Mouse (Mus musculus) right cerebral cortex, adult 2 months (tissue): ENCODE data around the gene Golga2.
A peak's percentile ranks its signal among the peaks of the same experiment; 100 is the strongest.
"Not testable (repeated sequence)": the region's sequence is repeated elsewhere in the genome, so short reads cannot be mapped to it uniquely, and the experiment has no call there.

Experiments
- DNase-seq, 2 experiments: peaks; one replicate each; pipeline ENCODE4 v3.0.0; 2021 to 2022; ENCODE audit warnings: low spot score in 2 of 2

Golga2 gene

DNA sequence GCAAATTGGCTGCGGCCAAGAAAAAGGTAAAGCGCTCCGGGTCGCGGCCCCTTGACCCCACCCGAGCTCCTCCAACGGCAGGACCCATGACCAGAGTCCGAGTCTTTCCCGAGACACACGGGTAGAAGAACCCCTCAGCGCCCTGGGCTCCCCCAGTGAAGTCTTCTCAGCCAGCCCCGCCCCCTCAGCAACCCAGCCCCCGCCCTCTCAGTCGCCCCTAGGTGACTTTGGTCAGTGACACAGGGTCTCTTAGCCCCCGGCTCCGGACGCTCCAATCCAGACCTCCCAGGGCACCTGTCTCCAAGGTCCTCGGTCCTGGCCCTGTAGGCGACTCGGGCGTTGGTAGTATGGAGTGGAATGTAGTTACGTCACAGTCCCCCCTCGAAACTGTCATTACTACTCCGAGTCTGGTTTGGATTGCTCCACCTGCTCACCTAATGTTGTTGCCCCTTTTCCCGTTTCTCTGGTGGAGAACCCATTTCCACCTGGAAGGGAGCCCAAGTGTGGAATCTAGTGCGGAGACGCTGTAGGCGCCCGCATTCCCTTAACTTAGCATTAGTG, 1.3 kb downstream of the Golga2 start:
- DNase-seq: no peak

- no peak for DNase-seq
Measured at GRCm38 (mm10) chr2:32289578-32289977, 2.4 kb downstream of the Golga2 start.

- DNase-seq: no peak
Measured at GRCm38 (mm10) chr2:32294348-32294747, 7.2 kb downstream of the Golga2 start.

GRCm38 (mm10) chr2:32295285-32295684, 8.1 kb downstream of the Golga2 start:
- no peak for DNase-seq

DNA sequence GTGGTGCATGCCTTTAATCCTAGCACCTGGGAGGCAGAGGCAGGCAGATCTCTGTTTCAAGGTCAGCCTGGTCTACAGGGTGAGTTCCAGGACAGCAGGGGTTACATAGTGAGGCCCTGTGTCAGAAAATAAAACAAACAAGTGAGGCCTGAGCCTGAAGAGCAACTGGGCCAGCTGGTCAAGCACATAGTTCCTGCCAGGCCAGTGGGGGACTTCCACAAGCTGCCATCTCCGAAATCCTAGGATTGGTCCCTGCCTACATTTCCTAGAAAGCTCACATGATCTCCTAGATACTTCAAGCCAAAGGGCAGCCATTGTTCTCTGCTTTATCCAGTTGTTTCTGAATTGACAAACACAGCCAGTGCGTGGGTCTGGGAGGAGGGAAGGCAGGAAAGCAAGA, 8.7 kb downstream of the Golga2 start:
- not testable (repeated sequence) for DNase-seq

DNA sequence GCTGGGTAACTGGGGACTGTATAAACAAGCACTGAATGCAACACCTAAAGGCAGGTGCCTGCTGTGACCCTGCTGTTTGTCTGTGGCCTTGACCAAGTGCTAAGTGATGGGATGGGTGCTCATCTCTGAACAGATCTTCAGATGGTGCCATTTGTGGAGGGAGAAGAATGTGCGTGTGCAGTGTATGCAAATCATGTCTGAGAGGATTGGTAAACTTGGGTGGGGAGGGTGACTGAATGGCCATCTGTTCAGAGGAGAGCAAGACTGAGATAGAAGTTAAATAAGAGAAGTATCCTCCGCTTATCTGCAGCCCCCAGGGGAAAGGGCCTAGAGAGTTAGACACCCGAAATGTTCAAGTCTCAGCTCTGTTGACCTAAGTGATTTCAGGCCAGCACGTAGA, 12.3 kb downstream of the Golga2 start:
- DNase-seq: no peak

DNA sequence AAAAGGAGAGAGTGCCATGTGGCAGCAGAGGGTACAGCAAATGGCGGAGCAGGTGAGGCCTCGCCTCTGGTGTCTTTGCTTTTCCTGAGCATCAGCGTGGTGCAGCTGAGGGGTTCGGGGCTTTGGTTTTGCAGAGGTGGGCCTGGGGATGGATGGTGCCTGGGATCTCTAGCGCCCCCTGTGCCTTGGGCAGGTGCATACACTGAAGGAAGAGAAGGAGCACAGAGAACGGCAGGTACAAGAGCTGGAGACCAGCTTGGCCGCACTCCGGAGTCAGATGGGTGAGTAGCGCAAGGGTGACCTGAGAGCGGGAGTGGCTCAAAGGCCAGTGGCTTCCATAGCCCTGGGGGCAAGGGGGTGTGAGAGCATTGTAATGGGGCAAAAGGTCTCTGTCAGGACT, 15.8 kb downstream of the Golga2 start:
- no peak for DNase-seq

DNA sequence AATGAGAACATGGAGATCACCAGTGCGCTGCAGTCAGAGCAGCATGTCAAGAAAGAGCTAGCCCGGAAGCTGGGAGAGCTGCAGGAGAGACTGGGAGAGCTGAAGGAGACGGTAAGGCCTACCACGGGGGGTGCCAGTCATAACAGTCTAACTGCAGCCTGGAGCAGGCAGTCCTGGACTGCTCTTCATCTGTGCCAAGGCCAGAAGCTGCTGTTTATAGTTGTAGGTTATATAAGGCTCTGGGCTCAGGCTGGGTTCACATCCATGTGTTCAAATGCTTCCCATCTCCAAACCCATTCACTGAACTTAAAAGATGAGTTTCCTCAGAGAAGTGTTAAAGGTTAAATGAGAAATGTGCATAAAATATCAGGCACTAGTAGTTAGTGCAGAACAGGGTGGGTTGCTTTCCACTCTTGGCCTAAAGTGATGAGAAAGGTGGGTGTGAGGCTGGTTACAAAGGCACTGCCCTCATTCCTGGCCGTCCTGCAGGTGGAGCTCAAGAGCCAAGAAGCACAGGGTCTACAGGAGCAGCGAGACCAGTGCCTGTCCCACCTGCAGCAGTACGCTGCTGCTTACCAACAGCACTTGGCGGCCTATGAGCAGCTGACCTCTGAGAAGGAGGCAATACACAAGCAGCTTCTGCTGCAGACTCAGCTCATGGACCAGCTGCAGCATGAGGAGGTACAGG, 17.1 kb downstream of the Golga2 start:
- peak in 1 of 2 experiments; percentile 76 for DNase-seq

GRCm38 (mm10) chr2:32305668-32306067, 18.5 kb downstream of the Golga2 start:
- no peak for DNase-seq

GRCm38 (mm10) chr2:32306176-32306575, 19.0 kb downstream of the Golga2 start:
- DNase-seq: no peak

- no peak for DNase-seq
Measured at GRCm38 (mm10) chr2:32307247-32307798, 20.1 kb downstream of the Golga2 start.

DNA sequence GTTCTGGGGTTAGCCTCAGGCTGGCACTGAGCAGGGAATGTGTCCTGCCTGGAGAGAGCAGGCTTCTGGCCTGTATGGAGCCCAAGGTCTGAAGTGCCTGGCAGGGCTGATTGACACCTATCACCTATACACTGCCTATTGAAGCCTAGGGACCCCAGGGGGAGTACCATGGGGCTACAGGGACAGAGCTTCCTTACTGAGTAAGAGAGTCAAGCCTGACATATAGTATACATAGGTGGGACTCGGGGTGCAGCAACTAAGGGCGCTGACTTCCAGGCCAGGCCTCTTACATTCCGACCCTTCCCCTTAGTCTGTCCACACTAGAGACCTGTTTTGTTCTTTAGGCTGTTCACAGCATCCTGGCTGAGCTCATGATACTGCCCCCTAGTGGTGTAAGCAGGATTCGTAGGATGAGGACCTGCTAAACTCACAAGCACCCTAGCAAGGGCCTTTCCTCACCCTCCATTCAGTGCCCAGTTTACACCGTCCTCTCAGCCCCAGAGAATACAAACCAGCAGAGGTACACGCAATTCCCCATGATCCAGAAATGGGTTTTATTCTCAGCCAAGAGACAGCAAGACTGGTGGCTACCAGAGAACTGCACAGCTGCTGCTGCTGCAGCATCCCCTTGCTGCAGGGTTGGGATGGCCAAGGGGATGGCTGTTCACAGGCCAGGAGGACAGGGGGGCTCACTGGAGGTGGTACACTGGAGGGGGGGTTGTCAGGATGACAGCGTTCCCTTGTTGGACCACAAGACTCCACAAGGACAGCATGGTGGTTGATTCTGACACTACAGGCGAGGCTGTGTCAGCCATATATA, 21.0 kb downstream of the Golga2 start:
- peak; percentile 79 to 83 for DNase-seq

DNA sequence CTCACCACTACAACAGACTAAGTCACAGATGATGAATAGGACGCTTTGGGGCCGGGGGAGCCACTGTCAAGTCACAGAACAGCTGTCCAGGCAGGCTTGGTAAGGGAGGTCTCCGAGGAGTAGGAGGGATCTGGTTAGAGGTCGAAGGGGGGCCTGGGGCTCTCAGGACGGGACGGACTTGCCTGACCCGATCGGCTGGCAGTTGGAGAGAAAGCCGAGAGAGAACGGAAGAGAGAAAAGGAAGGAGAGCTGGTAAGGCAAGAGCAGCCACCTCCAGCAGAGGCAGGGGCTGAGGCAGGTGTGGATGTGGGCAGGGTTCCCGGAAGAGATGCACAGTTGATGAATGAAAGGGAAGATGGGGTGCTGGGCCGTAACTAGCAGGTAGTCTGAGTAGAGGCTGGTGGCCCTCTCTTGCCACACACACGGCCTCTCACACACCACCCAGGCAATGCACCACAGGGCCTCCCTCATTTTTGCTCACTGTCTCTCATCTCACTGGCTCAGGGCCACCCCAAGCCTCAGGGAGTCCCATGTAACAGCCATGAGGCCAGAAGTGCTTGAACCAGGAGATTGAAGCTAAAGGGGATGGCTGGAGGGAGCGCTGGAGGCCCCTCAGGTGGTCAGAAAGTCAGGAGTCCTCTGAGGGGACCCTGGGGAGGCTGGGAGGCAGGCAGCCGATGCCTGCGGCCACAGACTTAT, 21.8 kb downstream of the Golga2 start:
- no peak for DNase-seq

GRCm38 (mm10) chr2:32310096-32310845, 23.1 kb downstream of the Golga2 start:
- no peak for DNase-seq

DNA sequence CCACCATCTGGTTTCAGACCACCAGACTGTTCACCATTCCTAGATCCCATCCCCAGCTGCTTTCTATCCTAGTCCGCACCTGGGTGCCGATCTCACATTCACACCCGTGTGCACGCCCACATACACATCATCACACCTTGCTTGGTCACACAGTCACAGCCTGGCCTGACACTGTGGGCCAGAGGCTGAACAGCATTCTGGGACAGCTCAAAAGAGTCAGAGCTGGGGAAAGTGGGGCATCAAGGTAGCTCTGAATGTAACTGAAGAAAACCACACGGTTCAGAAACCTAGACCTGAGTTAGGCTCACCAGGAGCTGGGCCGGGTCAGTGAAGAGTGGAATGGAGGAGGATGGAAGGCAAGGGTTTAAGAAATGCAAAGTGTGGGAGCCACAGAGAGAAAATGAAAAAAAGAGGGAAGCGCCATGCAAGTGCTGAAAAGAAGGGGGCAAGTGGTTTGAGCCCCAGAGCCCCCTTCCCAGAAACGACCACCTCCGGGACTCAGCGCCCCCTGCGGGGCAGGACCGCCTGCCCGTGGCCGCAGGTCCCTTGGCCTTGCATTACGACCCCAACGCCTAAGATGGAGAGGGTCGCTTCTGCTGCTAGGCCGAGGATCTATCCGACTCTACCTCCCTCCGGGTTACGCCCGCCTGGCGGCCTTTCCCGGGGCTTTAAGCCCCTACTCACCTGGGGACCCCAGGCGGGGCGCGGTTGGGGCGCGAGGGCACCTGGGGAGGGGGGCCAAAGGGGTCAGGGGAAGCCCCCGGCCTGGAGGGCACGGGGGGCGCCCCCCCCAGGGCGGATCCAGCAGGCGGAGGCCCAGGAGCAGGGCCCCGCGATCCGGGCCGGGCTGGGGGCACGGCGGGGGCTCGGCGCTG, 24.5 kb downstream of the Golga2 start:
- DNase-seq: no peak

DNA sequence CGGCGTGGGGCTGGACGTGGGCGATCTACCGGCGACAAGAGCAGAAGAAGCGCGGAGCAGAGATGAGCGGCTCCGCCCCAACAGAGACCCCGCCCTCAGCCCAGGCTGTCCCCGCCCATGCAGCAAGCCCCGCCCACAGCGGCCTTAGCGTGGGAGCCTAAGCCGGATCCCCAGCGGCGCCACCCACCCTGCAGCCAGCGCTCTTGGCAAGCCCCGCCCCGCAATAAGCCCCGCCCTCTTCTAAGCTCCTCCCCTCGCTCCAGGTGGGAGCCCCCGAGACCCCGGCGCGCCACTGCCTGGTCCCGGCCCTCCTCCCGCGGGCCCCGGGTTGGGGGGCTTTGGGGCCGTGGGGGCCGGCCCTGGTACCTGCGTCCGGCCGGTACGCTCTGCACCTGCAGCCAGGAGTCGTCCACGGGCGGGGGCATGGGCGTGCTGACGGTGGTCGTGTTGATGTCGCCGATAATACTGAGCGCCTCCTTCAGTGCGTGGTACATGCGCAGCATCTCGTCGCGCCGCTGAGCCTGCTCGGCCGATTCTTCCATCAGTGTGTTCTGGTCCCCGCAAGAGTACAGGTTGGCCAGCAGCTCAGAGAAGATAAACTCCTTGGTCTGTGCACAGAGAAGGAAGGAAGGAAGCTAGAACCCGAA, 25.3 kb downstream of the Golga2 start:
- peak; percentile 50 to 55 for DNase-seq

DNA sequence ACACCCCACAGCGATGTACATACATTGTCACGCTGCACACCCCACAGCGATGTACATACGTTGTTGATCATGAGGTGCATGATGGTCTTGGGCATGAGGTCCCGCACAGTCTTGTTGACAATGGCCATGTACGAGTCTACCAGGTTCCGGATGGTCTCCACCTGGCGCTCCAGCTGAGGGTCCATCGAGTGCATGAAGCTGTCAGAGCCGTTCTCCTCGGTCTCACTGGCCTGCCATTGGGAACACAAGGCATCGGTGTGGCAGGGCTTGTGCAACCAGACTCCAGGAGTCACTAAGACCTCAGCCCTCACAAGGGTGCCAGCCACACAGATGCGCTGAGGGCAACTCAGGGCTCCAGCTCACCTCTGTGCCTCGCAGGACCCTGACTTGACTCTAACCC, 27.6 kb downstream of the Golga2 start:
- no peak for DNase-seq

- DNase-seq: peak in 1 of 2 experiments; percentile 35
Measured at GRCm38 (mm10) chr2:32315751-32316150, 28.6 kb downstream of the Golga2 start.

DNA sequence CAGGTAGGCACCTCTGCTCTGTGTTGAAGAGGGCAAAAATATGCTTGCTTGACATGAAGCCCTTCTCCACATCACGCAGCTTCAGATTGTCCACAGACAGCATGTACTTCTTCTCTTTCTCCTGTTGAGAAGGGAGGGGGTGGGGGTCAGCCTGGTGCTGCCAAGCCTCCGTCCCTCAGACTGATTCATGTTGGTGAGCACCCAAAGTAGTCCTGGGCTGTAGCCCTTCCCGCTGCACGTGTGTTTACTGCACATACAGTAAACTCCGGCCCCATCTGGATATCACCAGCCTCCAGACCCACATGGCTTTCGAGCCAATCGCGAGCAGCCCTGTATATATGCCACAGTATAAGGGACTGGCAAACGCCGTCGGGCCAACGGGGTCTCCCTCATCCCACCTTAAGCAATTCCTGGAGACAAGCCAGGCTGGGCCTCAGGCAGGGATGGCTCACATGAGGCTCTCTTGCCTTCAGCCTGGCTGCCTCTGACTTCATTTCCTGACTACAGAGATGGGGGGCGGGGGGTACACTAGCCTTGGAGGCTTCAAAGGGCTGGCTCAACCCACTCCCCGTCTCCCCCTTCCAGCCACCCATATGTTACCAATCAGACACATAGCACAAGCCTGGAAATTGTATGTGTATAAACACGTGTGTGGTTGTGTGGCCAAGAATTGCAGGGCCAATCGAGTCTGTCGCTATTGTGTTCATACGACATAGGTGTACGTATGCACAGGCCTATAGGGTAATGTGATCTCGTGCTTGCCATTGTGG, 29.9 kb downstream of the Golga2 start:
- peak; percentile 29 to 53 for DNase-seq
